Mouse (Mus musculus) spleen, postnatal 10 days (tissue): ENCODE results near the gene Pdzd2.

ENCODE experiments used
- DNase-seq, 2 experiments: peaks; one replicate each; pipeline ENCODE4 v3.0.0; 2021 to 2022; ENCODE audit warnings: low spot score in 2 of 2

The Pdzd2 gene

DNA sequence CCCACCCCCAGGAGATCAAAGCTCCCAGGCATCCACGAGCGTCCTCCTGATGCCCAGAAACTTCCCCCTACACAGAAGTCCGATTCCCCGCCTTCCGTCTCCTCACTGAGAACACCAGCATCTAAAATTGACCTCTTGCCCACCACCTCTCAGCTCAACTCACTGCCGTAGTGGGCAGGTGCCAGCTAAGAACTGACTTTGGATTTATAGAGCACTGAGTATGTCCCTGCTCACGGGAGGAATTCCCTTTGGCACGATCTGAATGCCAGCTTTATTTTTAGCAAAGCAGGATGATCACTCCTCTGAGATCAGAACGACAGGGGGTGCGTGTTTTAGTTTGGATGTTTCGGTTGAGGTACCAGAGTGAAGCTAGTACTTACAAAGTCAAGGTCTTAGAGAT lies 7.1 kb downstream of the Pdzd2 start:
- no peak for DNase-seq

DNA sequence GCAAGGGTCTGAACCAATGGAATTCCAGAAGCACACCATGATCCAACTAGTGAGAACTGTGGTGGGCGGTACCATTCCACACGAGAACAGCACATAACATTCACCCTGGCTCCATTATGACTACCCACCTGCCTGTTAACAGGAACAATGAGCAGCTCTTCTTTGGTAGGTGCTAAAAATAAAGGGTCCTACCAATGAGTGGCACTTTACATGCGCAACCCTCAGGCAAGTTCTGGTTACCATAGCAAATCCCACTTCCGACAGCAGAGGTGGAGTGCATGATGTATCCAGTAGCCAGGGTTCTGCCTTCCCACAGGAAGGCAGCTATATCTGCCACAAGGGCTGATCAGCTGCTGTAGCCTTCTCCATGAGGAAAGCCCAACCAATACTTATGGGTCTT lies 11.3 kb downstream of the Pdzd2 start:
- no peak for DNase-seq

DNA sequence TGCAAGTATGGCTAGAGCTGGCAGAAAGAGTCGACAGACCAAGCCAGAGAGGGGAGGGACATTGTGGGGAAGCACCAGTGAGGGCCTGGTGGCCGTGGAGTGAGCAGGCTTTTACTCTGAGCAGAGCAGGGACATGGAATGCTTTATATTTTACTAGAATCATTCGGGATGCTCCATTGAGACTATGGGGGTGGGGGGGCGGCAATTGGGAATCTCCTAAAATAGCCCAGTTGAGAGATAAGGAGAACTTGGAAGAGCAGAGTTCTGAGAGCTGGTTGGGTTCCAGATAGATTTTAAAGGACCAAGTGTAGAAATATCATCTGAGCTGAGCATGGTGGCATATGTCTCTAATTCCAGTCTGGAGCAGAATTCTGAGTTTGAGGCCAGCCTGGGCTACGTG lies 14.5 kb downstream of the Pdzd2 start:
- DNase-seq = no peak

GRCm38 (mm10) chr15:12721684-12722500 lies 17.8 kb downstream of the Pdzd2 start:
- no peak for DNase-seq

DNA sequence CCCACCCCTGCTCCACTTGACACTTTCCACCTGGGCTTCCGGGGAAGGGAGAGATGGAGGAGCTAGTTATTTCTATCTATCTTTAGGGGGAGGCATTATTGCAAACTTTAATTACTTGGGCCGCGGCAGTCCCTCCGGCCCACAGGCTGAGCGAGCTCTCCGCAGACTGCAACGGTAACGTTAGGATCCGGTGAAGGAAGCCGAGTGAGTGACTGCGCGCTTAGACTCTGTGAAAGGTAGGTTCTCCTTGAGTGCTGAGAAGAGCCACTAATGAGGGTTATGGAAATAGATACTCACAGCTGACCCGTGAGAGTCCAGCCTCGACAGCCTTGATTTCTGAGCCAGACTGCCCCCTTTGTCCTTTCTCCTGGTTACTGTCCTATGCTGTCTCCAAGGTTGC lies 20.9 kb downstream of the Pdzd2 start:
- no peak for DNase-seq

DNA sequence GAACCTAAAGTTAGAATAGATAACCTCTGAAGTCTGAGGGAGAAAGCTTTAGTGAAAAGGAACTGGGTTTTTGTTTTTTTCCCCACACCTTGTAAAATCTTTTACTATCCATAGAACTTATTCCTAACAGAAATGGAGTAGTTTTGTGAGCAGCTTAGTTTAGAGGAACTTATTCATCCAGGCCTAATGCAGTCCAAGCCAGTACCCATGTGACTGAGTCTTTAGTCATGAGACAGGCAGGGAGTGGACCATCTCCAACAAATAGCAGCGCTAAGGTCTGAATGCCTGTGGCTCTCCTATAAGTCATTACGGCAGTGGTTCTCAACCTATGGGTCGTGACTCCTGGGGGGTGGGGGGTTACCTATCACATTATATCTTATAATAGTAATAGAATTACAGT lies 22.3 kb downstream of the Pdzd2 start:
- no peak for DNase-seq

DNA sequence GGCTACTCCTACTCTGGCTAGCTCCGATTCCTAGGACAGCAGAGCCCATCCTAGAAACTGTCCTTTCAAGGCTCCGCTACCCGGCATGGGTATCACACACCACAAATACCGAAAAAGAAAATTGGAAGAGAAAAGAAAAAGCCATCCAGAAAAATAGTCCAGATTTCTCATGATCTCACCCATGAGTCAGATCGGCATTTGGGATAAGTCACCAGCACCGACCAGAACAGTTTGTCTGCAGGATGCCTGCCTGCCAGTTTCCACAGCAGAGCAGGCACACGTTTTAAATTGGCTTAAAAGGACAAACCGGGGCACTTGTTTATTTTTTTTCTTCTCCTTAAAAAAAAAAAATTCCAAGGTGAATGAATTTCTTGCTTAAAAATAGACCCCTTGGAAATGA lies 22.8 kb downstream of the Pdzd2 start:
- no peak for DNase-seq

GRCm38 (mm10) chr15:12714322-12714721 lies 25.4 kb downstream of the Pdzd2 start:
- DNase-seq = no peak

DNA sequence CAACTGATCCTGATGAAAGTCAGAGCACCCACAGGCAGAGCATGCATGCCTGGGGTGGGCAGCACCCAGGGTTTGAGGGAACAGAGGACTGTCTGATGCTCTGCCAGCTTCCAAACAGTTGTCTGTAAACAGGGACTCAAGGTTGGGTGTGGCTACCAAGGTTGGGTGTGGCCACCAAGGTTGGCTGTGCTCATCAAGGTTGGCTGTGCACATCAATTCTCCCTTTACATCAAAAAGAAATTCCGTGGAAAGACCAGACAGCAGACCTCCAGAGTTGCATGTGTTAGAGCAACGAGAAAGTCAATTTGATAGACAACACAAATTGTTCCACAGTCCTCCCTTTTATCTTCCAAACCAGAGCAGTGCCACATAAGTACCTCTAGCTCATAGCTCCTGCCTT lies 26.5 kb downstream of the Pdzd2 start:
- DNase-seq = no peak

DNA sequence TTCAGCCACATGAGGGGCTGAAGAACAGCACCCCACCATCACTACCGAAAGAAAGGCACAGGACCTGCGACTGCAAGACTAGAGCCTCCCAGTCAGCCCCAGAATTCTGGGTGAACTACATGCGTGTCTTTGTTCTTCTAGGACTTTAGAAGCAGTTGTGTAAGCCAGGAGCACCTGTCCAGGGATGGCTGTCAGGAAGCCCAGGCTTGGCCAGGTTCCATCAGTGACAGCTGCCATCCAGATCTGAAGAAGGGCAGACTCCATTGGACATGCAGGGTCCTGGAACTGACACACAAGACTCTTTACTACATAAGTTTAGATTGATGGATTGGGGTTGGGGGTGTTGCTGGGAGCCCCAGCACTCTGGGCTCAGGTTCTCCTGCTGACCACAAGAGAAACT lies 29.7 kb downstream of the Pdzd2 start:
- DNase-seq = no peak

GRCm38 (mm10) chr15:12708297-12708696 lies 31.4 kb downstream of the Pdzd2 start:
- DNase-seq = no peak

DNA sequence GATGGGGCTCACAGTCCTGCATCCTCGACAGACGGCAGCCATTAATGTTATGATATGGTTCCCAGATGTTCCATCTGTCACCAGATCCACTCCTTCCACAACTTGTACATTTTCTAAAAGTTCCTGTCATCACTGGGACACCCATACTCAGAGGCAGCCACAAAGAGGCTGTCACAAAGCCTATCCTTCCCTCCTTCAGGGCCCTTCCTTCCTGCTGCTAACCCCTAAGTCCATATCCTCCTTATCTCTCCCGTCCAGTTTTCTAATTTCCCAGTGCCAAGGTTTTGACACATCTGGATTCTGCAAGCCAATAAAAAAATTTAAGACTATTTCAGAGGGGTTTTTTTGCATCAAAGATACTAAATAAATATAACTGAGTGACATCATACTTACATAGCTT lies 32.8 kb downstream of the Pdzd2 start:
- no peak for DNase-seq

DNA sequence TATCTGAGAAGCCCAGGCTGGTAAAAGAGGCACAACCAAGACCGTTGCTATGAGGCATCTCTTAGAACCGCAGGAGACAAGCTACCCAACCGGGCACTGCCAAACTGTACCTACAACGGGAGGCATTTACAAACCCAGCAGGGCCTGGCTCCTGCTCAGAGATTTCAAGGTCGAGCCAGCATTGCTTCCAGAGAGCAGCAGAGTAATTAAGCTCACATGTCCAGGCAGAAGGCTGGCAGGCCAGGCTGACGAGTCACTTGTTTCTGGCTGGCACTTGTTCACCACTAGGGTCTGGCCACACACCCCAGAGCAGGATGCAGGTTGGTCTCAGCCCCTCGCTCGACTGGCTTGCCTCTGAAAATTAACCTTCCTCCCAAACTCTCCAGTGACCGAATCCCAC lies 39.4 kb downstream of the Pdzd2 start:
- DNase-seq = no peak

DNA sequence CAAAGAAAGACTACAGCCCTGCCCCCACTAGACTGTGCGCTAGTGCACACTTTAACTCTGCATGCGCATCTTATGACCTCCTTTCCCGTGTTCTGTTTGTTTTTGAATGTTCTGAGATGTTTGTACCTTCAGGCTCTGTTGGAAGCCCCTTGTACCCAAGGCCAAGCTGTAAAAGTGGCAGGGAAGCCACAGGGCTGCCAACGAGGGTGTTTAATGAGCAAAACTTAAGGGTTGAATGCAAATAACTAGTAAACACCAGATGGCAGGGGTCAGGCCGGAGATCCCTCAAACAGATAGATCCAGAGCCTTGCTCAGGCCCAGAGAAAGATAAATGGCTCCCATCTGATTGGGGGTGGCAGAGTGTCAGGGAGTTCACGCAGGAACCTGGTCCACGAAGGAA lies 42.0 kb downstream of the Pdzd2 start:
- no peak for DNase-seq

DNA sequence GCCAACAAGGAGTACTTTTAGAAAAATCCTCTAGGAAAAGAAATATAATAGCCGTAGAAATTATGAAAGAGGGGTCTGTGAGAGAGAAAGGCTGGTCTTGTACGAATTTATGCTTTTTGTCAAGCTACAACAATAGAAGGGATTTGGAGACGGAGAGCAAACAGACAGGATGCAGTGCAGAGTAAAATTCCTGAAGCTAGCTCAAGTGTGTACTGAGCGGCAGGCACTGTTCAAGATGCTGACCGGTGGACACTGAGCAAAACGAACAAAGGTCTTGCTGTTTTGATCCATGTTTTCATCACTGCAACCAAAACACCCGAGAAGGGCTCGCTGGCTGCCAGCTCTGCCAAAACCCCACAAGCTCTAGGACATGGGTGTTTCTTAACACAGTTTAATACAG lies 42.8 kb downstream of the Pdzd2 start:
- DNase-seq = no peak

GRCm38 (mm10) chr15:12689716-12690381 lies 49.9 kb downstream of the Pdzd2 start:
- DNase-seq = no peak

DNA sequence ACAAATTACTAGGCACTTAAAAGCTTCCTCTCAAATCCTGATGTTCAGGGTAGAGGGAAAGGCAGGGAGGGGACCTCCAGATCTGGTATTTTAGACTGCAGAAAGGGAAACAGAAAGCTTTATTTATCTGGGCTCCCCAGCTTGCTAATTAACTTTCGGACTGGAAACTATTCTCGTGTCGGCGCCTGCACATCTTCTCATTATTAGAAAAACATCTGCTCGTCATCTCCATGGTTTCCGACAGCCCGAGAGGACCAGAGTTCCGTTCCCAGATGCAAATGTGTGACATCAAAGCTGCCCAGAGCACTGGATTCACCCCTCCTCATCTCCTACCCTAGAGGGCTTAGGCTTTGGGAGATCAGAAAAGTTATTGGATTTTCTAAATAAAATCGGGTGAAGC lies 57.2 kb downstream of the Pdzd2 start:
- DNase-seq = no peak

- DNase-seq = no peak
These were observed 57.8 kb downstream of the Pdzd2 start for GRCm38 (mm10) chr15:12681891-12682290.

DNA sequence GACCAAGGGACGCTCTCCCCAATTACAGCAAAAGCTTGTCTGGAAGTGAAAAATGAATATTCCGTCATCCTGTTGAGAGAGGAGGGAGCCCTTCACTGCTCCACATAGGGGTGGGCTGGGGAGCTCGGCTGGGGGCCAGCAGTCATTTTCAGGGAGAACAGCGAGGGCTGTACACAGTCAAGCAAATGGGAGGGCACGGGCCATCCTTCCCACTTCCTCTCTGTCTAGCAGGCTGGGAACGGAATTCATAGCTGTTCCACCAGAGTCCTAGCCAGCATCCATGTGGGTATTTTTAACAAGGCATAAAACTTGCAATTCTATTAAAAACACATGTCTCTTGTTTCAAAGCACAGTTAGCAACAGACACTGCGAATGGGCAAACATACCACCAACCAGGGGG lies 59.0 kb downstream of the Pdzd2 start:
- DNase-seq = peak in 1 of 2 experiments; percentile 19

- DNase-seq = no peak
These were observed 59.7 kb downstream of the Pdzd2 start for GRCm38 (mm10) chr15:12679996-12680395.

DNA sequence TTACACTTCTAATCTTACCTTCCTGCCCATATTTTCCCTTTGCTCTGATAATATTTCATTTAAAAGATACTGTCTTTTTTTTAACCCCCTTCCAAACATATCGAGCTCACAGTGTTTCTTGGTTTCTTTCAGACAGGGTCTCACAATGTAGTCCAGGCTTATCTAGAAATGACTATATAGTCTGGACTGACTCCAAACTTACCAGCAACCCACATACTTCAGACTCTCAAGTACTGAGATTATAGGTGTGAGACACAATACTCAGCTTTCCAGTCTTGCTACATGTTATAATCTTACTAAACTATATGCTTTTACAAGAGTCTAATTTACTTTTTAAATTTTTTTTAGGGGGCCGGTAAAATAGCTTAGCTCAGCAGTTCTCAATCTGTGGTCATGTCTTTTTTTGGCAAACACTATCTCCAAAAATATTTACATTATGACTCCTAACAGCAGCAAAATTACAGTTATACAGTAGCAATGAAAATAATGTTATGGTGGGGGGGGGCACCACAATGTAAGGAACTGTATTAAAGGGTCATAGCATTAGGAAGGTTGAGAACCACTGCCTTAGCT lies 61.1 kb downstream of the Pdzd2 start:
- no peak for DNase-seq

DNA sequence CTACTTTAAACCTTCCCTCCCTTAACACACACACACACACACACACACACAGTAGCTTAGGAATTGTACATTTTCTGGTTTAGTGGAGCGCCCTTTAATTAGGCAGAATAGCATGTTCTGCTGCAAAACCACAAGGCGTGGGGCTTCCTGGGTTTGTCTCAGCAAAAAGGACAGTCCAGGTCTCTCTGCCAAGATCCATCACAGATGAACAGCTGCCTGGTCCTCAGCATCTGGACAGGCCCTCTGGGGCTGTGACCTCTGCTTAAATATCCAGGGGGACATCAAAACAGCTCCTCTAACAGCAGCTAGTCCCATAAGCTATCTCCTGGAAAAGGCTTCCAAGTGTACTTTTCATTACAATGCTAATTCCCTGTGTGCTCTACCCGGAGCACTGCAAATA lies 64.4 kb downstream of the Pdzd2 start:
- no peak for DNase-seq

DNA sequence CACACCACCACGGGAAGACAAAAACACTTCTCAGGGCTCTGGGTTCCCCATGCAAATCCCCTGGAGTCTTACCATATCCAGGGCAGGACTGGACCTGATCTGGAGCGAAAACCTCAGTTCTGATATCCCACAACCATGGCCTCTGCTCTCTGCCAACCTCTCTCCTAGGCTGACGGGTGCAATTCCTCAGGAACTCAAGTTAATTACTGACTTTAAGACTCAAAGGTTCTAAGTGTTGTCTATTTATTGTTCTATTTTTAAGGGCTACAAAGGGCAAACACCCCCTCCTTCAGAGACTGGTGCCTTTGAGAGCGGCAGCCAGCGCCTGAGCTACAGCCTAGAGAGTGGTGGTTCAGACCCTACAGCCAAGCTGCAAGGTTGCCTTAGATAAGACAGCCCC lies 65.7 kb downstream of the Pdzd2 start:
- no peak for DNase-seq
